Mouse (Mus musculus) ovary, postnatal 10 days (tissue): ENCODE measurements around the gene Smurf2.

Source experiments
- DNase-seq: peaks from one replicate; pipeline ENCODE4 v3.0.0; 2022; ENCODE audit warnings: low spot score

Gene Smurf2

GRCm38 (mm10) chr11:106905707-106906106 lies 14.8 kb downstream of the Smurf2 start:
- DNase-seq, result no peak

GRCm38 (mm10) chr11:106899804-106900203 lies 20.7 kb downstream of the Smurf2 start:
- DNase-seq, result no peak

- DNase-seq, result no peak
Observed at GRCm38 (mm10) chr11:106896561-106897168, 23.9 kb downstream of the Smurf2 start.

GRCm38 (mm10) chr11:106883656-106884055 lies 36.9 kb downstream of the Smurf2 start:
- DNase-seq, result no peak

- no peak for DNase-seq
Observed at GRCm38 (mm10) chr11:106872650-106873049, 47.9 kb downstream of the Smurf2 start.

- no peak for DNase-seq
Observed at GRCm38 (mm10) chr11:106851438-106851837, 69.1 kb downstream of the Smurf2 start.

GRCm38 (mm10) chr11:106842002-106842401 lies 78.5 kb downstream of the Smurf2 start:
- no peak for DNase-seq

- no peak for DNase-seq
Observed at GRCm38 (mm10) chr11:106828079-106828478, 92.4 kb downstream of the Smurf2 start.

GRCm38 (mm10) chr11:106824403-106824802 lies 96.1 kb downstream of the Smurf2 start:
- DNase-seq, result no peak

- no peak for DNase-seq
Observed at GRCm38 (mm10) chr11:106823741-106824140, 96.8 kb downstream of the Smurf2 start.

GRCm38 (mm10) chr11:106822911-106823310 lies 97.6 kb downstream of the Smurf2 start:
- DNase-seq, result no peak

- DNase-seq, result no peak
Observed at GRCm38 (mm10) chr11:106822491-106822890, 98.0 kb downstream of the Smurf2 start.

- DNase-seq, result no peak
Observed at GRCm38 (mm10) chr11:106821397-106821796, 99.1 kb downstream of the Smurf2 start.

- no peak for DNase-seq
Observed at GRCm38 (mm10) chr11:106820972-106821371, 99.5 kb downstream of the Smurf2 start.

- DNase-seq, result no peak
Observed at GRCm38 (mm10) chr11:106820252-106820651, 100.3 kb downstream of the Smurf2 start.

GRCm38 (mm10) chr11:106819595-106819994 lies 100.9 kb downstream of the Smurf2 start:
- no peak for DNase-seq

- DNase-seq, result no peak
Observed at GRCm38 (mm10) chr11:106818341-106818740, 102.2 kb downstream of the Smurf2 start.

GRCm38 (mm10) chr11:106817808-106818207 lies 102.7 kb downstream of the Smurf2 start:
- DNase-seq, result no peak

- DNase-seq, result no peak
Observed at GRCm38 (mm10) chr11:106817156-106817555, 103.4 kb downstream of the Smurf2 start.

- DNase-seq, result no peak
Observed at GRCm38 (mm10) chr11:106816316-106816715, 104.2 kb downstream of the Smurf2 start.

GRCm38 (mm10) chr11:106815761-106816160 lies 104.8 kb downstream of the Smurf2 start:
- DNase-seq, result no peak

GRCm38 (mm10) chr11:106815331-106815730 lies 105.2 kb downstream of the Smurf2 start:
- DNase-seq, result no peak

- DNase-seq, result no peak
Observed at GRCm38 (mm10) chr11:106814601-106815320, 105.8 kb downstream of the Smurf2 start.
